Mouse (Mus musculus) lung, adult 2 months (tissue): ENCODE results near the gene Kcnh3.

Experiments
- CTCF ChIP-seq: fragments of 200-500 bp; IDR thresholded peaks from 2 replicates; pipeline ENCODE4 v1.5.1; 2011; ENCODE audit warnings: mild to moderate bottlenecking, low read length, control low read depth; ENCODE audit not compliant: insufficient read depth
- POLR2A ChIP-seq: fragments of 200-500 bp; IDR thresholded peaks from 2 replicates; pipeline ENCODE4 v1.6.1; 2011; ENCODE audit warnings: low read depth, mild to moderate bottlenecking, control low read depth, low read length, borderline replicate concordance; ENCODE audit errors: extremely low read depth

GRCm38 (mm10) chr15:99252381-99253174, 27.9 kb downstream of the Kcnh3 start:
- TF ChIP-seq CTCF (no peak), POLR2A (no peak)
